Mouse (Mus musculus): ENCODE measurements around the gene Pate2. TPM values are rescaled to one million over a fixed set of nuclear protein-coding genes. Genes with fewer than 3 reads are reported as not detected.

Pate2 gene
- polyA plus RNA-seq (2014; fragmentation: Nextera tagmentation; extraction: Ambion mirVana): 0.96 and 1.8 TPM in 2 replicates

- ATAC-seq (ENCODE audit: low FRiP score) (peak; percentile 97), DNase-seq (ENCODE audit: low spot score, missing footprints) (peak; percentile 99)
- Histone ChIP-seq H3K27ac (ENCODE audit: low read depth, low read length) (peak within 1 kb of the TSS; percentile 87), H3K27me3 (ENCODE audit: control insufficient read depth, insufficient read depth, low read length) (peaks cover 6% of the 10 kb centered on the region; the same call in 1 of the 2 replicates), H3K4me2 (peak within 1 kb of the TSS; percentile 70), H3K9me3 (ENCODE audit: control insufficient read depth, low read length) (no peaks in the 10 kb centered on the region), H3K9ac (ENCODE audit: low read length) (peak within 1 kb of the TSS; percentile 82), H3K36me3 (ENCODE audit: control insufficient read depth, insufficient read depth, low read length) (peaks cover 6% of the 10 kb centered on the region; the same call in 1 of the 2 replicates), H3K4me1 (ENCODE audit: control insufficient read depth, insufficient read depth, low read length) (peaks cover 9% of the 10 kb centered on the region), H3K4me3 (ENCODE audit: low read depth, low read length) (peak within 1 kb of the TSS; percentile 77)
- WGBS: under 1% methylated on average over 83 of the region's 86 CpGs
Observed at GRCm38 (mm10) chr9:35569571-35570534, at the start of gene Pate2, which contains the start of gene Hyls1. Pate2 (plus strand) TSS chr9:35570284. Hyls1 (minus strand) TSS chr9:35570398.

GRCm38 (mm10) chr9:35520631-35521348, 49.3 kb upstream of the Pate2 start:
- no peak overlapping the region for H3K27ac ChIP-seq (ENCODE audit: low read depth, low read length)
- peak; percentile 61 for DNase-seq (ENCODE audit: low spot score, missing footprints)
- peaks cover 10% of the 10 kb centered on the region for H3K4me1 ChIP-seq (ENCODE audit: control insufficient read depth, insufficient read depth, low read length)
- no peak overlapping the region for H3K9ac ChIP-seq (ENCODE audit: low read length)
- no peaks in the 10 kb centered on the region for H3K27me3 ChIP-seq (ENCODE audit: control insufficient read depth, insufficient read depth, low read length)
- no peaks in the 10 kb centered on the region for H3K36me3 ChIP-seq (ENCODE audit: control insufficient read depth, insufficient read depth, low read length)
- H3K4me3 ChIP-seq (ENCODE audit: low read depth, low read length): no peak overlapping the region
- no peak overlapping the region for H3K4me2 ChIP-seq
- WGBS: 83% methylated on average over 6 of the region's 6 CpGs
- no peaks in the 10 kb centered on the region for H3K9me3 ChIP-seq (ENCODE audit: control insufficient read depth, low read length)
- ATAC-seq (ENCODE audit: low FRiP score): no peak

- peak; percentile 51 for DNase-seq (ENCODE audit: low spot score, missing footprints)
- Histone ChIP-seq H3K27me3 (ENCODE audit: control insufficient read depth, insufficient read depth, low read length) (no peaks in the 10 kb centered on the region), H3K36me3 (ENCODE audit: control insufficient read depth, insufficient read depth, low read length) (no peaks in the 10 kb centered on the region), H3K4me3 (ENCODE audit: low read depth, low read length) (no peak overlapping the region), H3K27ac (ENCODE audit: low read depth, low read length) (no peak overlapping the region), H3K9ac (ENCODE audit: low read length) (no peak overlapping the region), H3K9me3 (ENCODE audit: control insufficient read depth, low read length) (no peaks in the 10 kb centered on the region), H3K4me2 (no peak overlapping the region), H3K4me1 (ENCODE audit: control insufficient read depth, insufficient read depth, low read length) (peaks cover 10% of the 10 kb centered on the region)
- no peak for ATAC-seq (ENCODE audit: low FRiP score)
- WGBS: 73% methylated on average over 2 of the region's 2 CpGs
Observed at GRCm38 (mm10) chr9:35522241-35522640, 47.8 kb upstream of the Pate2 start.

GRCm38 (mm10) chr9:35522821-35523515, 47.1 kb upstream of the Pate2 start:
- H3K9ac ChIP-seq (ENCODE audit: low read length): no peak overlapping the region
- no peak overlapping the region for H3K4me2 ChIP-seq
- H3K27ac ChIP-seq (ENCODE audit: low read depth, low read length): no peak overlapping the region
- WGBS: 88% methylated on average over 1 of the region's 1 CpGs
- H3K27me3 ChIP-seq (ENCODE audit: control insufficient read depth, insufficient read depth, low read length): no peaks in the 10 kb centered on the region
- H3K4me3 ChIP-seq (ENCODE audit: low read depth, low read length): no peak overlapping the region
- ATAC-seq (ENCODE audit: low FRiP score) (no peak), DNase-seq (ENCODE audit: low spot score, missing footprints) (peak; percentile 59)
- no peaks in the 10 kb centered on the region for H3K9me3 ChIP-seq (ENCODE audit: control insufficient read depth, low read length)
- H3K4me1 ChIP-seq (ENCODE audit: control insufficient read depth, insufficient read depth, low read length): peaks cover 10% of the 10 kb centered on the region
- no peaks in the 10 kb centered on the region for H3K36me3 ChIP-seq (ENCODE audit: control insufficient read depth, insufficient read depth, low read length)

GRCm38 (mm10) chr9:35523541-35523940, 46.5 kb upstream of the Pate2 start:
- DNase-seq (ENCODE audit: low spot score, missing footprints) (peak; percentile 87), ATAC-seq (ENCODE audit: low FRiP score) (peak; percentile 73)
- Histone ChIP-seq H3K9ac (ENCODE audit: low read length) (no peak overlapping the region), H3K36me3 (ENCODE audit: control insufficient read depth, insufficient read depth, low read length) (no peaks in the 10 kb centered on the region), H3K27ac (ENCODE audit: low read depth, low read length) (no peak overlapping the region), H3K9me3 (ENCODE audit: control insufficient read depth, low read length) (no peaks in the 10 kb centered on the region), H3K27me3 (ENCODE audit: control insufficient read depth, insufficient read depth, low read length) (no peaks in the 10 kb centered on the region), H3K4me3 (ENCODE audit: low read depth, low read length) (no peak overlapping the region), H3K4me2 (no peak overlapping the region), H3K4me1 (ENCODE audit: control insufficient read depth, insufficient read depth, low read length) (peaks cover 10% of the 10 kb centered on the region)
- 18% methylated on average over 5 of the region's 5 CpGs for WGBS

GRCm38 (mm10) chr9:35523941-35524411, 46.1 kb upstream of the Pate2 start:
- Histone ChIP-seq H3K36me3 (ENCODE audit: control insufficient read depth, insufficient read depth, low read length) (no peaks in the 10 kb centered on the region), H3K4me3 (ENCODE audit: low read depth, low read length) (no peak overlapping the region), H3K9ac (ENCODE audit: low read length) (no peak overlapping the region), H3K9me3 (ENCODE audit: control insufficient read depth, low read length) (no peaks in the 10 kb centered on the region), H3K4me1 (ENCODE audit: control insufficient read depth, insufficient read depth, low read length) (peaks cover 10% of the 10 kb centered on the region), H3K27me3 (ENCODE audit: control insufficient read depth, insufficient read depth, low read length) (no peaks in the 10 kb centered on the region), H3K4me2 (no peak overlapping the region), H3K27ac (ENCODE audit: low read depth, low read length) (no peak overlapping the region)
- DNase-seq (ENCODE audit: low spot score, missing footprints): peak; percentile 97
- peak; percentile 86 for ATAC-seq (ENCODE audit: low FRiP score)
- 27% methylated on average over 7 of the region's 7 CpGs for whole genome bisulfite sequencing

- no peak overlapping the region for H3K27ac ChIP-seq (ENCODE audit: low read depth, low read length)
- no peak overlapping the region for H3K4me2 ChIP-seq
- no peaks in the 10 kb centered on the region for H3K36me3 ChIP-seq (ENCODE audit: control insufficient read depth, insufficient read depth, low read length)
- WGBS: 65% methylated on average over 3 of the region's 3 CpGs
- ATAC-seq (ENCODE audit: low FRiP score) (no peak), DNase-seq (ENCODE audit: low spot score, missing footprints) (peak; percentile 49)
- H3K9ac ChIP-seq (ENCODE audit: low read length): no peak overlapping the region
- H3K27me3 ChIP-seq (ENCODE audit: control insufficient read depth, insufficient read depth, low read length): no peaks in the 10 kb centered on the region
- no peaks in the 10 kb centered on the region for H3K4me1 ChIP-seq (ENCODE audit: control insufficient read depth, insufficient read depth, low read length)
- H3K9me3 ChIP-seq (ENCODE audit: control insufficient read depth, low read length): no peaks in the 10 kb centered on the region
- H3K4me3 ChIP-seq (ENCODE audit: low read depth, low read length): no peak overlapping the region
Observed at GRCm38 (mm10) chr9:35529141-35529540, 40.9 kb upstream of the Pate2 start.

GRCm38 (mm10) chr9:35529796-35530195, 40.3 kb upstream of the Pate2 start:
- 53% methylated on average over 1 of the region's 1 CpGs for WGBS
- Histone ChIP-seq H3K9me3 (ENCODE audit: control insufficient read depth, low read length) (no peaks in the 10 kb centered on the region), H3K9ac (ENCODE audit: low read length) (no peak overlapping the region), H3K27ac (ENCODE audit: low read depth, low read length) (no peak overlapping the region), H3K4me2 (no peak overlapping the region), H3K4me3 (ENCODE audit: low read depth, low read length) (no peak overlapping the region), H3K27me3 (ENCODE audit: control insufficient read depth, insufficient read depth, low read length) (no peaks in the 10 kb centered on the region), H3K4me1 (ENCODE audit: control insufficient read depth, insufficient read depth, low read length) (no peaks in the 10 kb centered on the region), H3K36me3 (ENCODE audit: control insufficient read depth, insufficient read depth, low read length) (no peaks in the 10 kb centered on the region)
- peak; percentile 59 for DNase-seq (ENCODE audit: low spot score, missing footprints)
- no peak for ATAC-seq (ENCODE audit: low FRiP score)

All from midbrain, embryonic 11.5 days (tissue).